Comparison of ENCODE assay signal across 7 mouse cellular contexts in the genomic region with DNA sequence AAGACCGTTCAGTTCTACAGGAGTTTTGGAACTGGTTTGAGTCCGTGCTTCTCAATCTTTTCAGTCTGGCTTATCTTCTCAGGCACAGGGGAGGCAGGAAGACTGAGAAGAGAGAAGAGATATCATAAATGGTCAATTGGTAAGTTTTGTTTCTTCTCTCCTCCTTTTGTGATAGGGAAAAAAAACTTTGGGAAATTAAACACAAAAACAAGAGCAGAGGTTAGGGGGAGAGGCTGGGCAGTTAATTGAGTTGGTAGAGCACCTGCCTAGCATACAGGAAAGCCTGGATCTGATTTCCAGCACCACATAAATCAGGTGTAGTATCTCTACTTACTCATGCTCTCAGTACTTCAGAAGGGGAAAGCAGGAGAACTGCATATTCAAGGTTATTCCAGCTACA. TPM values are rescaled to one million over a fixed set of nuclear protein-coding genes. Genes with fewer than 3 reads are reported as not detected.
DNase-seq lines count a peak whose midpoint lies in the region; ATAC-seq lines count a peak whose summit lies in the region.

Sept6 (minus strand) TSS at position 101 of the 400 bp plus-strand sequence.

- ATAC-seq in lung, embryonic 15.5 days (ENCODE audit: borderline replicate concordance, extremely low read depth, low FRiP score, low TSS enrichment), result no peak
- no peak for ATAC-seq in hindbrain, embryonic 14.5 days (ENCODE audit: low FRiP score)
- no peak for ATAC-seq in midbrain, embryonic 13.5 days

- H3K4me1 ChIP-seq in lung, embryonic 15.5 days, result no peaks in the 10 kb centered on the region
- H3K4me1 ChIP-seq in embryonic facial prominence, embryonic 10.5 days, result peaks cover 12% of the 10 kb centered on the region
- H3K4me1 ChIP-seq in hindbrain, embryonic 14.5 days (replicated peaks; ENCODE audit: control insufficient read depth, insufficient read depth, low read length), result peaks cover 5% of the 10 kb centered on the region; the same call in 1 of the 2 replicates
- H3K4me1 ChIP-seq in midbrain, embryonic 13.5 days (replicated peaks), result peaks cover 13% of the 10 kb centered on the region

- DNase-seq in lung, postnatal 10 days, result no peak
- no peak for DNase-seq in embryonic facial prominence, embryonic 10.5 days (ENCODE audit: low spot score)
- no peak for DNase-seq in hindbrain, embryonic 14.5 days (ENCODE audit: low spot score)
- DNase-seq in T-cell, adult 2 months (ENCODE audit: low spot score), result no peak
- DNase-seq in kidney, adult 18-20 months, result no peak

- no peak within 1 kb of the TSS for H3K4me3 ChIP-seq in lung, embryonic 15.5 days
- H3K4me3 ChIP-seq in embryonic facial prominence, embryonic 10.5 days, result no peak within 1 kb of the TSS
- no peak within 1 kb of the TSS for H3K4me3 ChIP-seq in hindbrain, embryonic 14.5 days (replicated peaks; ENCODE audit: low read length)
- no peak within 1 kb of the TSS for H3K4me3 ChIP-seq in midbrain, embryonic 13.5 days (replicated peaks)

- no peak within 1 kb of the TSS for H3K9ac ChIP-seq in lung, embryonic 15.5 days
- H3K9ac ChIP-seq in hindbrain, embryonic 14.5 days, result no peak within 1 kb of the TSS
- no peak within 1 kb of the TSS for H3K9ac ChIP-seq in midbrain, embryonic 13.5 days (replicated peaks)

- H3K36me3 ChIP-seq in lung, embryonic 15.5 days, result no peaks in the 10 kb centered on the region
- H3K36me3 ChIP-seq in embryonic facial prominence, embryonic 10.5 days (replicated peaks), result no peaks in the 10 kb centered on the region
- H3K36me3 ChIP-seq in hindbrain, embryonic 14.5 days (replicated peaks; ENCODE audit: control insufficient read depth, insufficient read depth), result no peaks in the 10 kb centered on the region
- no peaks in the 10 kb centered on the region for H3K36me3 ChIP-seq in midbrain, embryonic 13.5 days

- no peaks in the 10 kb centered on the region for H3K9me3 ChIP-seq in lung, embryonic 15.5 days
- H3K9me3 ChIP-seq in embryonic facial prominence, embryonic 10.5 days, result no peaks in the 10 kb centered on the region
- H3K9me3 ChIP-seq in hindbrain, embryonic 14.5 days (ENCODE audit: control insufficient read depth, low read length), result no peaks in the 10 kb centered on the region
- H3K9me3 ChIP-seq in midbrain, embryonic 13.5 days, result no peaks in the 10 kb centered on the region

- H3K27me3 ChIP-seq in lung, embryonic 15.5 days, result no peaks in the 10 kb centered on the region
- peaks cover 18% of the 10 kb centered on the region for H3K27me3 ChIP-seq in embryonic facial prominence, embryonic 10.5 days (replicated peaks; ENCODE audit: low read depth, poor library complexity, severe bottlenecking)
- no peaks in the 10 kb centered on the region for H3K27me3 ChIP-seq in hindbrain, embryonic 14.5 days (ENCODE audit: control insufficient read depth, insufficient read depth, low read length)
- H3K27me3 ChIP-seq in midbrain, embryonic 13.5 days, result no peaks in the 10 kb centered on the region

- no peak within 1 kb of the TSS for H3K4me2 ChIP-seq in lung, embryonic 15.5 days
- no peak within 1 kb of the TSS for H3K4me2 ChIP-seq in hindbrain, embryonic 14.5 days (replicated peaks)
- H3K4me2 ChIP-seq in midbrain, embryonic 13.5 days (replicated peaks), result no peak within 1 kb of the TSS

- 82% methylated on average over 2 of the region's 2 CpGs for WGBS in lung, embryonic 15.5 days
- WGBS in embryonic facial prominence, embryonic 10.5 days, result 81% methylated on average over 2 of the region's 2 CpGs
- WGBS in hindbrain, embryonic 14.5 days, result 85% methylated on average over 2 of the region's 2 CpGs
- 87% methylated on average over 2 of the region's 2 CpGs for WGBS in midbrain, embryonic 13.5 days

- no peak within 1 kb of the TSS for H3K27ac ChIP-seq in lung, embryonic 15.5 days
- H3K27ac ChIP-seq in embryonic facial prominence, embryonic 10.5 days (replicated peaks), result no peak within 1 kb of the TSS
- no peak within 1 kb of the TSS for H3K27ac ChIP-seq in hindbrain, embryonic 14.5 days
- H3K27ac ChIP-seq in midbrain, embryonic 13.5 days, result no peak within 1 kb of the TSS

RNA-seq across cellular contexts. Expression of gene Sept6, which starts in this region (rescaled TPM):
- polyA plus RNA-seq in lung, embryonic 15.5 days (2015; fragmentation: Nextera tagmentation; extraction: Ambion mirVana), result 17.7 and 20.1 TPM in 2 replicates
- 37.5 and 40.5 TPM in 2 replicates for polyA plus RNA-seq in embryonic facial prominence, embryonic 10.5 days (2016; fragmentation: Nextera tagmentation; extraction: Ambion mirVana)
- 70.7 and 76.1 TPM in 2 replicates for polyA plus RNA-seq in hindbrain, embryonic 14.5 days (2014; fragmentation: Nextera tagmentation; extraction: Ambion mirVana)
- polyA plus RNA-seq in midbrain, embryonic 13.5 days (2015; fragmentation: Nextera tagmentation; extraction: Ambion mirVana), result 67.0 and 68.5 TPM in 2 replicates
